Mouse (Mus musculus) bone marrow macrophage, adult 2 months (primary cell): ENCODE measurements around the gene Mtmr14. TPM values are rescaled to one million over a fixed set of nuclear protein-coding genes. Genes with fewer than 3 reads are reported as not detected.

Experiments
- H3K27ac ChIP-seq: 2 replicates; pipeline ENCODE4 v1.5.1; 2012; ENCODE audit warnings: low read depth, low read length; ENCODE audit not compliant: insufficient read depth
- H3K4me1 ChIP-seq: 2 replicates; pipeline ENCODE4 v1.6.1; 2012; ENCODE audit warnings: low read length; ENCODE audit not compliant: control insufficient read depth, insufficient read depth
- H3K4me3 ChIP-seq: 2 replicates; pipeline ENCODE4 v1.5.1; 2012; ENCODE audit warnings: mild to moderate bottlenecking, low read length, moderate library complexity; ENCODE audit not compliant: insufficient read depth
- CTCF ChIP-seq: IDR thresholded peaks from 2 replicates; pipeline ENCODE4 v1.5.1; 2012; ENCODE audit warnings: low read depth, mild to moderate bottlenecking, low read length, moderate library complexity
- POLR2A ChIP-seq: IDR thresholded peaks from 2 replicates; pipeline ENCODE4 v1.6.1; 2012; ENCODE audit warnings: mild to moderate bottlenecking, low read depth, low read length, borderline replicate concordance
- polyA plus RNA-seq: library from polyadenylated mRNA; stranded (reverse); fragments of >200 nt; gene quantifications from 2 replicates; pipeline ENCODE4 v1.2.4, GENCODE M21; 2012; ENCODE audit not compliant: missing spikeins, insufficient read depth, insufficient read length

Gene Mtmr14
- polyA plus RNA-seq, 1 experiment: 60.2 TPM

GRCm38 (mm10) chr6:113315972-113316371 lies 78.3 kb downstream of the Mtmr14 start:
- no peak for TF ChIP-seq POLR2A
- Histone ChIP-seq H3K4me1 (peaks cover 5% of the 10 kb centered on the region; the same call in 1 of the 2 replicates), H3K27ac (peak overlapping the region; percentile 25; the same call in 1 of the 2 replicates), H3K4me3 (no peak overlapping the region)

GRCm38 (mm10) chr6:113326533-113327315 lies 89.1 kb downstream of the Mtmr14 start, which contains the start of gene Ogg1:
Ogg1 (plus strand) TSS chr6:113326972.
- peak within 1 kb of the TSS; percentile 70 for H3K4me3 ChIP-seq
- peak within 1 kb of the TSS; percentile 79 for H3K27ac ChIP-seq
- H3K4me1 ChIP-seq: peaks cover 23% of the 10 kb centered on the region
- TF ChIP-seq POLR2A (no peak), CTCF (no peak)

- peaks cover 41% of the 10 kb centered on the region for H3K4me1 ChIP-seq
- H3K27ac ChIP-seq: no peak overlapping the region
- TF ChIP-seq POLR2A: no peak
- TF ChIP-seq CTCF: no peak
- H3K4me3 ChIP-seq: no peak overlapping the region
These were observed 91.8 kb downstream of the Mtmr14 start for GRCm38 (mm10) chr6:113329396-113329795.

- Histone ChIP-seq H3K4me1 (peaks cover 50% of the 10 kb centered on the region), H3K27ac (peak overlapping the region; percentile 16; the same call in 1 of the 2 replicates), H3K4me3 (no peak overlapping the region)
- TF ChIP-seq CTCF: no peak
These were observed 92.9 kb downstream of the Mtmr14 start for GRCm38 (mm10) chr6:113330547-113330946.

Other genes with a start within 250 kb of the Mtmr14 start
- 28.4 and 29.5 TPM in 2 replicates for gene Thumpd3, start 191.6 kb upstream of the Mtmr14 start, polyA plus RNA-seq
- 60.6 and 63.7 TPM in 2 replicates for gene Setd5, start 160.5 kb upstream of the Mtmr14 start, polyA plus RNA-seq
- 0.81 TPM in 1 of 2 replicates, not detected in the other for gene Lhfpl4, start 42.5 kb upstream of the Mtmr14 start, polyA plus RNA-seq
- gene Cpne9, start 44.5 kb downstream of the Mtmr14 start, polyA plus RNA-seq: not detected in 2 replicates
- 31.6 and 34.1 TPM in 2 replicates for gene Brpf1, start 69.3 kb downstream of the Mtmr14 start, polyA plus RNA-seq
- gene Ogg1, start 89.1 kb downstream of the Mtmr14 start, polyA plus RNA-seq: 14.9 and 15.0 TPM in 2 replicates
- 216 and 226 TPM in 2 replicates for gene Camk1, start 106.1 kb downstream of the Mtmr14 start, polyA plus RNA-seq
- gene Tada3, start 140.0 kb downstream of the Mtmr14 start, polyA plus RNA-seq: 28.6 and 30.2 TPM in 2 replicates
- 503 and 507 TPM in 2 replicates for gene Arpc4, start 140.3 kb downstream of the Mtmr14 start, polyA plus RNA-seq
- 12.2 and 12.5 TPM in 2 replicates for gene Ttll3, start 151.4 kb downstream of the Mtmr14 start, polyA plus RNA-seq
- 4.6 and 6.5 TPM in 2 replicates for gene Rpusd3, start 181.5 kb downstream of the Mtmr14 start, polyA plus RNA-seq
- 0.32 TPM in 1 of 2 replicates, not detected in the other for gene Cidec, start 197.9 kb downstream of the Mtmr14 start, polyA plus RNA-seq
- gene Jagn1, start 204.7 kb downstream of the Mtmr14 start, polyA plus RNA-seq: 28.4 and 31.5 TPM in 2 replicates
- 0.47 TPM in 1 of 2 replicates, not detected in the other for gene Il17re, start 220.6 kb downstream of the Mtmr14 start, polyA plus RNA-seq
- not detected in 2 replicates for gene Il17rc, start 233.6 kb downstream of the Mtmr14 start, polyA plus RNA-seq
- gene Creld1, start 245.5 kb downstream of the Mtmr14 start, polyA plus RNA-seq: 22.0 and 23.9 TPM in 2 replicates